In genomic region chr1:79191031-79191430, GRCm38 (mm10) we compare ENCODE assay signal across 15 mouse cellular contexts.
"Had no signal": no experiment of that assay in that cellular context is flagged by ENCODE, and none has a peak within 500 bp of the region (broad histone marks: within the 10 kb centered on the region; RNA-seq: fewer than 3 reads in every experiment).

No protein-coding gene starts in this region.

- H3K36me3 ChIP-seq: neural tube, embryonic 15.5 days; stomach, embryonic 15.5 days had no signal

- H3K27ac ChIP-seq: neural tube, embryonic 15.5 days; stomach, embryonic 15.5 days; stomach, postnatal 0 days had no signal

- H3K9me3 ChIP-seq: neural tube, embryonic 15.5 days; stomach, embryonic 15.5 days had no signal

- DNase-seq: retina, postnatal 1 day; right cerebral cortex, adult 18-20 months; right cerebral cortex, postnatal 14 days; right cerebral cortex, postnatal 25 days; right cerebral cortex, postnatal 4 days; spleen, adult 18-20 months; thymus, adult 18-20 months; thymus, adult 2 months; thymus, postnatal 14 days; thymus, postnatal 25 days; thymus, postnatal 36 days; thymus, postnatal 4 days had no signal

- H3K27me3 ChIP-seq: neural tube, embryonic 15.5 days; stomach, embryonic 15.5 days had no signal

- H3K4me3 ChIP-seq: neural tube, embryonic 15.5 days; stomach, embryonic 15.5 days had no signal

- H3K4me2 ChIP-seq: neural tube, embryonic 15.5 days; stomach, embryonic 15.5 days had no signal

- H3K9ac ChIP-seq: neural tube, embryonic 15.5 days; stomach, embryonic 15.5 days had no signal

- H3K4me1 ChIP-seq: neural tube, embryonic 15.5 days; stomach, embryonic 15.5 days had no signal
